ENCODE assay signal across 13 mouse cellular contexts in the genomic region with DNA sequence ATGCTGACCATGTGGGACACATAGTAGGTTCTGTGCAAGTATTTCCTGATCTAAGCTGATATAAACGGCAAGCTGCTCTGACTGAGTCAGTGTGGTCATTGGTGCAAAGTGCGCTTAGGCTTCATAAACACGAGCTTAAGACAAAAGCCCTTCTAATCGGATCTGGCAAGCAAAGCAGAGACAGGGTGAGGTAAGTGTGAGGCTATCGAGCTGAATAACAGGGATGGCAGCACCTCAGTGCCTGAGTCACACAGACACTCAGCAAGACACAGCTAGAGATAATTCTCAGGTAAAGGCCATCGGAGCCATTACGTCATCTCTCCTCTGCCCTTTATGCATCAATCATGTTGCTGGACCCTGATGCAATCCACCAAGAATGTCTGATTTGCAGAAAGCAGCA.
DNase-seq lines count a peak whose midpoint lies in the region; ATAC-seq and TF ChIP-seq lines count a peak whose summit lies in the region.
"Had no signal": no experiment of that assay in that cellular context is flagged by ENCODE, and none has a peak within 500 bp of the region (broad histone marks: within the 10 kb centered on the region; RNA-seq: fewer than 3 reads in every experiment).

No protein-coding gene starts in this region.

- H3K9ac ChIP-seq in heart, embryonic 12.5 days = no peak overlapping the region
- H3K9ac ChIP-seq in intestine, postnatal 0 days (ENCODE audit: low read depth, low read length) = no peak overlapping the region
- H3K9ac ChIP-seq: liver, embryonic 12.5 days; midbrain, embryonic 15.5 days had no signal

- DNase-seq in heart, adult 18-20 months = no peak
- DNase-seq in urinary bladder, postnatal 14 days (ENCODE audit: low spot score) = peak; percentile 15
- no peak for DNase-seq in urinary bladder, postnatal 25 days (ENCODE audit: low spot score)
- DNase-seq in right cerebral cortex, adult 2 months (ENCODE audit: low spot score in 2 of 2) = no peak
- DNase-seq in embryonic facial prominence, embryonic 10.5 days (ENCODE audit: low spot score) = no peak
- DNase-seq: cerebellum, adult 18-20 months; gastrocnemius, postnatal 14 days; kidney, adult 18-20 months had no signal

- no peak overlapping the region for H3K27ac ChIP-seq in heart, embryonic 12.5 days (ENCODE audit: poor library complexity, severe bottlenecking)
- H3K27ac ChIP-seq in intestine, postnatal 0 days (ENCODE audit: low read depth, low read length) = no peak overlapping the region
- H3K27ac ChIP-seq in embryonic facial prominence, embryonic 10.5 days (replicated peaks) = no peak overlapping the region
- H3K27ac ChIP-seq: liver, embryonic 12.5 days; midbrain, embryonic 15.5 days had no signal

- no peak for TF ChIP-seq CTCF in intestine, postnatal 0 days (IDR thresholded peaks at IDR 0.05; ENCODE audit: low read depth)

- 34% methylated on average over 7 of the region's 7 CpGs for WGBS in heart, embryonic 12.5 days
- 20% methylated on average over 7 of the region's 7 CpGs for WGBS in intestine, postnatal 0 days
- WGBS in embryonic facial prominence, embryonic 10.5 days = 78% methylated on average over 7 of the region's 7 CpGs

- peak; percentile 45; the same call in 1 of the 2 replicates for ATAC-seq in heart, embryonic 12.5 days (ENCODE audit: insufficient number of reproducible peaks, low FRiP score)
- peak; percentile 99 for ATAC-seq in intestine, postnatal 0 days
- no peak for ATAC-seq in frontal cortex, adult (ENCODE audit: low TSS enrichment)
- ATAC-seq: liver, embryonic 12.5 days; midbrain, embryonic 15.5 days had no signal

- no peak overlapping the region for H3K4me2 ChIP-seq in heart, embryonic 12.5 days
- H3K4me2 ChIP-seq in intestine, postnatal 0 days (replicated peaks; ENCODE audit: low read depth) = no peak overlapping the region
- H3K4me2 ChIP-seq: liver, embryonic 12.5 days; midbrain, embryonic 15.5 days had no signal

- no peaks in the 10 kb centered on the region for H3K27me3 ChIP-seq in heart, embryonic 12.5 days (replicated peaks)
- no peaks in the 10 kb centered on the region for H3K27me3 ChIP-seq in intestine, postnatal 0 days (replicated peaks; ENCODE audit: control insufficient read depth, insufficient read depth, low read length)
- H3K27me3 ChIP-seq in embryonic facial prominence, embryonic 10.5 days (replicated peaks; ENCODE audit: low read depth, poor library complexity, severe bottlenecking) = no peaks in the 10 kb centered on the region
- H3K27me3 ChIP-seq: liver, embryonic 12.5 days; midbrain, embryonic 15.5 days had no signal

- no peak overlapping the region for H3K4me3 ChIP-seq in heart, embryonic 12.5 days
- H3K4me3 ChIP-seq in intestine, postnatal 0 days (ENCODE audit: low read depth, low read length) = no peak overlapping the region
- no peak overlapping the region for H3K4me3 ChIP-seq in embryonic facial prominence, embryonic 10.5 days
- H3K4me3 ChIP-seq: liver, embryonic 12.5 days; midbrain, embryonic 15.5 days had no signal

- no peaks in the 10 kb centered on the region for H3K36me3 ChIP-seq in heart, embryonic 12.5 days
- no peaks in the 10 kb centered on the region for H3K36me3 ChIP-seq in intestine, postnatal 0 days (ENCODE audit: control insufficient read depth, insufficient read depth)
- H3K36me3 ChIP-seq in embryonic facial prominence, embryonic 10.5 days (replicated peaks) = 0 out of 2 replicates have a peak, but pooled peaks cover 4% of the 10 kb centered on the region
- H3K36me3 ChIP-seq: liver, embryonic 12.5 days; midbrain, embryonic 15.5 days had no signal

- H3K4me1 ChIP-seq in heart, embryonic 12.5 days (replicated peaks) = peaks cover 7% of the 10 kb centered on the region
- H3K4me1 ChIP-seq in intestine, postnatal 0 days (replicated peaks; ENCODE audit: control insufficient read depth, insufficient read depth, low read length) = no peaks in the 10 kb centered on the region
- peaks cover 10% of the 10 kb centered on the region for H3K4me1 ChIP-seq in embryonic facial prominence, embryonic 10.5 days
- H3K4me1 ChIP-seq: liver, embryonic 12.5 days; midbrain, embryonic 15.5 days had no signal

- 0 out of 2 replicates have a peak, but pooled peaks cover 5% of the 10 kb centered on the region for H3K9me3 ChIP-seq in heart, embryonic 12.5 days (replicated peaks)
- H3K9me3 ChIP-seq in intestine, postnatal 0 days (ENCODE audit: control insufficient read depth) = peaks cover 6% of the 10 kb centered on the region; the same call in 1 of the 2 replicates
- H3K9me3 ChIP-seq in embryonic facial prominence, embryonic 10.5 days = peaks cover 5% of the 10 kb centered on the region; the same call in 1 of the 2 replicates
- H3K9me3 ChIP-seq: midbrain, embryonic 15.5 days had no signal
